Mouse (Mus musculus) heart, embryonic 13.5 days (tissue): ENCODE results near the gene A930033H14Rik. TPM values are rescaled to one million over a fixed set of nuclear protein-coding genes. Genes with fewer than 3 reads are reported as not detected.

ENCODE experiments used
- ATAC-seq: fragments of 200-750 bp; cut with Nextera tagmentation; 2 replicates; pipeline ENCODE4 v1.8.0; 2017; ENCODE audit warnings: moderate TSS enrichment; ENCODE audit not compliant: insufficient number of reproducible peaks, low FRiP score, low TSS enrichment; ENCODE audit errors: extremely low read depth
- H3K27ac ChIP-seq: fragments of 300-500 bp; sonication (generic); replicated peaks from 2 replicates; pipeline ENCODE4 v1.5.1; 2015; ENCODE audit warnings: moderate library complexity, mild to moderate bottlenecking, inconsistent platforms
- H3K27me3 ChIP-seq: fragments of 300-500 bp; sonication (generic); replicated peaks from 2 replicates; pipeline ENCODE4 v1.6.1; 2015; ENCODE audit warnings: mild to moderate bottlenecking, inconsistent platforms
- H3K36me3 ChIP-seq: fragments of 300-500 bp; sonication (generic); 2 replicates; pipeline ENCODE4 v1.6.1; 2015; ENCODE audit warnings: mild to moderate bottlenecking, inconsistent platforms
- H3K4me1 ChIP-seq: fragments of 300-500 bp; sonication (generic); 2 replicates; pipeline ENCODE4 v1.6.1; 2015; ENCODE audit warnings: inconsistent platforms
- H3K4me2 ChIP-seq: fragments of 300-500 bp; sonication (generic); 2 replicates; pipeline ENCODE4 v1.6.1; 2015; ENCODE audit warnings: inconsistent platforms, mild to moderate bottlenecking, moderate library complexity
- H3K4me3 ChIP-seq: fragments of 300-500 bp; sonication (generic); 2 replicates; pipeline ENCODE4 v1.5.1; 2015; ENCODE audit warnings: moderate library complexity, mild to moderate bottlenecking, inconsistent platforms
- H3K9ac ChIP-seq: fragments of 300-500 bp; sonication (generic); 2 replicates; pipeline ENCODE4 v1.6.1; 2015; ENCODE audit warnings: inconsistent platforms, mild to moderate bottlenecking, moderate library complexity
- H3K9me3 ChIP-seq: fragments of 300-500 bp; sonication (generic); 2 replicates; pipeline ENCODE4 v1.6.1; 2016; ENCODE audit warnings: inconsistent platforms
- WGBS: fragments of 180-500 bp; shearing (Covaris S2); methylation state at CpG from one replicate; pipeline ENCODE4 v1.1.7; 2015; ENCODE audit warnings: mixed read lengths; 5-methylcytosine and 5-hydroxymethylcytosine counted together
- polyA plus RNA-seq: library from polyadenylated mRNA; unstranded; fragments of >200 nt; fragmentation: Nextera tagmentation; extraction: Ambion mirVana; gene quantifications from 2 replicates; pipeline ENCODE4 v1.2.1, GENCODE M21; 2015

The A930033H14Rik gene
- polyA plus RNA-seq, 1 experiment from 2014 or later, result 1.6 TPM

GRCm38 (mm10) chr10:69187773-69188443, 25.0 kb downstream of the A930033H14Rik start:
- 70% methylated on average over 9 of the region's 9 CpGs for WGBS
- Histone ChIP-seq H3K4me3 (no peak overlapping the region), H3K4me2 (no peak overlapping the region), H3K27ac (no peak overlapping the region), H3K4me1 (peaks cover 8% of the 10 kb centered on the region), H3K9me3 (no peaks in the 10 kb centered on the region), H3K36me3 (no peaks in the 10 kb centered on the region), H3K9ac (no peak overlapping the region), H3K27me3 (no peaks in the 10 kb centered on the region)
- no peak for ATAC-seq

GRCm38 (mm10) chr10:69185894-69186893, 26.7 kb downstream of the A930033H14Rik start:
- no peaks in the 10 kb centered on the region for H3K36me3 ChIP-seq
- 26% methylated on average over 21 of the region's 21 CpGs for WGBS
- peak overlapping the region; percentile 64 for H3K4me2 ChIP-seq
- peaks cover 8% of the 10 kb centered on the region for H3K4me1 ChIP-seq
- no peaks in the 10 kb centered on the region for H3K9me3 ChIP-seq
- peak overlapping the region; percentile 45 for H3K4me3 ChIP-seq
- ATAC-seq, result no peak
- H3K9ac ChIP-seq, result peak overlapping the region; percentile 66
- no peaks in the 10 kb centered on the region for H3K27me3 ChIP-seq
- peak overlapping the region; percentile 64 for H3K27ac ChIP-seq

GRCm38 (mm10) chr10:69185431-69185830, 27.5 kb downstream of the A930033H14Rik start:
- H3K4me3 ChIP-seq, result 0 out of 2 replicates have a peak overlapping the region, but pooled peaks have one; percentile 45
- H3K36me3 ChIP-seq, result no peaks in the 10 kb centered on the region
- no peaks in the 10 kb centered on the region for H3K9me3 ChIP-seq
- no peaks in the 10 kb centered on the region for H3K27me3 ChIP-seq
- peak overlapping the region; percentile 64 for H3K4me2 ChIP-seq
- ATAC-seq, result no peak
- peaks cover 4% of the 10 kb centered on the region for H3K4me1 ChIP-seq
- WGBS, result 74% methylated on average over 4 of the region's 4 CpGs
- no peak overlapping the region for H3K9ac ChIP-seq
- peak overlapping the region; percentile 64 for H3K27ac ChIP-seq

DNA sequence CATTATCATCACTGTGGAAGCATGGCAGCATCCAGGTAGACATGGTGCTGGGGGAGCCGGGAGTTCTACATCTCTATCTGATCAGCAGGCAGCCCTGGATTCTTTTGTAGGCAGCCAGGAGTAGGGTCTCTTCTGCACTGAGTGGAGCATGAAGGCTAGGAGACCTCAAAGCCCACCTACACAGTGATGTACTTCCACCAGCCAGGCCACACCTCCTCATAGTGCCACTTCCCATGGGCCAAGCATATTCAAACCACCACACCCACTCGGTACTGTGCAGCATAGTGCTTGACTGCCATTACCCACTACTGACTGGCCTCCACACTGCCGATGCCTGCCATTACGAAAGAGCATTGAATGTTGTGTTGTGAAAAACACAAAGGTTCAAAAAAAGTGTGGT, 28.0 kb downstream of the A930033H14Rik start:
- Histone ChIP-seq H3K27ac (peak overlapping the region; percentile 64; the same call in 1 of the 2 replicates), H3K4me3 (no peak overlapping the region), H3K36me3 (no peaks in the 10 kb centered on the region), H3K4me2 (no peak overlapping the region), H3K9ac (no peak overlapping the region), H3K9me3 (no peaks in the 10 kb centered on the region), H3K4me1 (peaks cover 4% of the 10 kb centered on the region), H3K27me3 (no peaks in the 10 kb centered on the region)
- no peak for ATAC-seq
- WGBS, result 85% methylated on average over 4 of the region's 4 CpGs

DNA sequence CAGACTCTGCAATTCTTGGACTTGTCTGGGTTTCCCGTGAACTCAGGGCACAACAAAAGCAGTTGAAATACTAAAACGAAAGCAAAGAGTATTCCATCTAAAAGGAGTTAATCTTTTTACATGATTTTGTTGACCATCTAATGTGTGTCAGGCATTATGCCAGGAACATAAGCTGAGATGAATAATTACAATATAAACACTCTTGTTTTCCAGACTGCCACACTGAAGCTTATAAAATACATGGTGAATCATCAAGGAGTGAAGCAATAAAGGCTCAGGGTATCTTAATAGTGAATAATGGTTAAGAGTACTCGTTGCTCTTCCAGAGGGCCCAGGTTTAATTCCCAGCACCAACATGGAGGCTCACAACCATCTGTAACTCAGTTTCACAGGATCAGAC, 31.9 kb downstream of the A930033H14Rik start:
- no peaks in the 10 kb centered on the region for H3K36me3 ChIP-seq
- no peaks in the 10 kb centered on the region for H3K4me1 ChIP-seq
- H3K4me3 ChIP-seq, result no peak overlapping the region
- no peaks in the 10 kb centered on the region for H3K27me3 ChIP-seq
- H3K27ac ChIP-seq, result no peak overlapping the region
- 0 out of 2 replicates have a peak, but pooled peaks cover 5% of the 10 kb centered on the region for H3K9me3 ChIP-seq
- 68% methylated on average over 3 of the region's 3 CpGs for WGBS
- ATAC-seq, result no peak
- H3K9ac ChIP-seq, result no peak overlapping the region
- no peak overlapping the region for H3K4me2 ChIP-seq

GRCm38 (mm10) chr10:69179341-69179740, 33.6 kb downstream of the A930033H14Rik start:
- no peaks in the 10 kb centered on the region for H3K27me3 ChIP-seq
- WGBS, result 77% methylated on average over 1 of the region's 1 CpGs
- 0 out of 2 replicates have a peak, but pooled peaks cover 5% of the 10 kb centered on the region for H3K9me3 ChIP-seq
- ATAC-seq, result no peak
- H3K36me3 ChIP-seq, result no peaks in the 10 kb centered on the region
- H3K4me3 ChIP-seq, result no peak overlapping the region
- no peaks in the 10 kb centered on the region for H3K4me1 ChIP-seq
- no peak overlapping the region for H3K4me2 ChIP-seq
- H3K9ac ChIP-seq, result no peak overlapping the region
- H3K27ac ChIP-seq, result no peak overlapping the region

DNA sequence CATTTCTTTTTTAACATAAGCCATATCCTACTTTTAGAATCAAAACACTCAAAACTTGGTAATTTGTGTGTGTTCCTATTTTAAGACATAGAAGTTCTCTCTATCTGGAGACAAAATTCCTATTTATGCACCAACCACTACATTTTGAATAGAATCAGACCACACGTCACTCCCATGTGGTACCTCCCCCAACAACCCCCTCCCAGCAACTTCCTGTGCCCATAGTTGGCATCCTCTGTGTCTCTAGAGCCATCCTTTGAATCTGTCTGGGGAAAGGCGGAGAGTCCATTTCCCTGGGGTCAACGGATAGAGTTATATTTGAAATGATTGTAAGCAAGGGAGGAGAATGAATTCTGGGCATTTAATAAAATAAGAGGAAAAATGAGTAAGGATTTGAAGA, 36.8 kb downstream of the A930033H14Rik start:
- Histone ChIP-seq H3K36me3 (no peaks in the 10 kb centered on the region), H3K27me3 (no peaks in the 10 kb centered on the region), H3K9ac (no peak overlapping the region), H3K4me2 (no peak overlapping the region), H3K27ac (no peak overlapping the region), H3K4me3 (no peak overlapping the region), H3K9me3 (0 out of 2 replicates have a peak, but pooled peaks cover 5% of the 10 kb centered on the region), H3K4me1 (peaks cover 10% of the 10 kb centered on the region)
- 67% methylated on average over 3 of the region's 3 CpGs for WGBS
- ATAC-seq, result no peak

DNA sequence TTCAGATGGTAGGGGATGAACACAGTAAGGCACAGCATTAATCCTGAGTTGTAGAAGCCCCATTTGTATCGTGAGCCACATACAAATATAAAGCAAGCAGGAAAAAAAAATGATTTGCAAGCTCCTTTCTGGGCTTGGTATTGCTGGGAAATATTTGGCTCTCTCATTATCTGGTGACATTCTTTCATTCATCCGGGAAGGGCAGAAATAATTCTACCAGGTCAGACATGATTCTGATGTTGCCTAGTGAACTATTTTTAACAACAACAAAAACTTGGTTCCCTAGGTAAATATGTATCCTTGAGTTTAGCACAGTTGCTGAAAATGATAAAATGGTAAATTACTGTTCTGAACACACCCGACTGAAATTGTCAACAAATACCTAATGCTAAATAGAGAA, 40.5 kb downstream of the A930033H14Rik start:
- ATAC-seq, result no peak
- 44% methylated on average over 3 of the region's 3 CpGs for WGBS
- H3K27ac ChIP-seq, result no peak overlapping the region
- H3K4me3 ChIP-seq, result no peak overlapping the region
- no peak overlapping the region for H3K4me2 ChIP-seq
- H3K36me3 ChIP-seq, result no peaks in the 10 kb centered on the region
- H3K9ac ChIP-seq, result no peak overlapping the region
- H3K9me3 ChIP-seq, result no peaks in the 10 kb centered on the region
- H3K4me1 ChIP-seq, result peaks cover 15% of the 10 kb centered on the region
- H3K27me3 ChIP-seq, result no peaks in the 10 kb centered on the region

DNA sequence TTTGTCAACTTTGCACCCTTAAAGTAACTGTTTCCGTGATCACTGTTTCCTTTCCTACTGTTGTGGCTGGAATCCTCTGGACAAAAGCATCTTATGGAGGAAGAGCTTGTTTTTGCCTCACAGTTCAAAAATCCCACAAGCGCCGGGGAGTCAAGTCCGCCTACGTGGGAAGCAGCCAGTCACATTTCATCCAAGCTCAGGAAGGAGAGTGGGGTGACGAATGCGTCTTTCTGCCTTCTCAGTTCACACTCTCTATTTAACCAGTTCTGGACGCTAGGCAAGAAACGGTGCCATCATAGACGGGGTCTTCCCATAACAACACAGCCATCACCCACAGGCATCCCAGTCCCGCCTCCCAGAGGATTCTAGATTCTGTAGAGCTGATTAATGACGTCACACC, 46.4 kb downstream of the A930033H14Rik start:
- no peak overlapping the region for H3K4me2 ChIP-seq
- 75% methylated on average over 12 of the region's 12 CpGs for whole genome bisulfite sequencing
- H3K27me3 ChIP-seq, result no peaks in the 10 kb centered on the region
- ATAC-seq, result no peak
- H3K4me3 ChIP-seq, result no peak overlapping the region
- H3K9ac ChIP-seq, result no peak overlapping the region
- no peaks in the 10 kb centered on the region; the same call in 1 of the 2 replicates for H3K9me3 ChIP-seq
- peaks cover 6% of the 10 kb centered on the region; the same call in 1 of the 2 replicates for H3K4me1 ChIP-seq
- H3K27ac ChIP-seq, result no peak overlapping the region
- H3K36me3 ChIP-seq, result no peaks in the 10 kb centered on the region

DNA sequence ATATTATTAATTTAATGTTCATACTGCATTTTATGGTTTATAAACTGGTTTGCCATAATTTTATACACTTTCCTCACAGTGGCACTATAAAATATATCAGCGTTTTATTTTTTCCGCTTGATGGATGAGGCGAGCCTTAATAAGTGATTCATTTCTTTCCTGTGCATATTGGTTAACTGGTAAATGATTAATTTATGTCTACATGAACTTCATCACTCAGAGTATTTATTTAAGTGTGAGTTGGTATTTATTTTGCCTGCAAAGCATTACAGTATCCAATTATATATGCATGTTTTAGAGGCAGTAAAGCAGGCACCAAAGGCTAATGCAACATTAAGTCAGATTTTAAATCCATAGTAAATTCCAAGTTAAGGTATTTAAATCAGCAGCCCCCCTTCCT, 47.1 kb downstream of the A930033H14Rik start:
- no peak for ATAC-seq
- H3K9me3 ChIP-seq, result no peaks in the 10 kb centered on the region; the same call in 1 of the 2 replicates
- no peaks in the 10 kb centered on the region for H3K27me3 ChIP-seq
- peaks cover 6% of the 10 kb centered on the region; the same call in 1 of the 2 replicates for H3K4me1 ChIP-seq
- H3K27ac ChIP-seq, result no peak overlapping the region
- 84% methylated on average over 3 of the region's 3 CpGs for WGBS
- no peaks in the 10 kb centered on the region for H3K36me3 ChIP-seq
- H3K9ac ChIP-seq, result no peak overlapping the region
- no peak overlapping the region for H3K4me3 ChIP-seq
- no peak overlapping the region for H3K4me2 ChIP-seq

DNA sequence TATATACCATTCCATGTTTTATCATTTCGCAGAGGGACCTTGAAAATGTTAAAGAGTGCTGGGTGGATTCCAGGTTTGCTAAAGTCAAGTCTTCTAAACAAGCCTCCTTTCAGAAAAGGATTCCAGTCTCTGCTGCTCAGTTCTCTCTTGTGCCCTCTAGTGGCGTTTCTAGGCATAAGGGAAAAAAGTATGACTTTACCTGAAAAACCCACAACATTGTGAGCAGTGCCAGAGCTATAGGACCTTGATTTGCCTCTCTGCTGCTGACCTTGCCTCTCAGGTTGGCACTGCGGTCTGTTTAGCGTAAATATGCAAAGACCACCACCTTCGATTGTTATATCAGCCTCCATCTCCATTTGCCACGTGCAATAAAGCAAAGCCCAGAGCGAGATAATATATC, 47.8 kb downstream of the A930033H14Rik start:
- Histone ChIP-seq H3K9ac (no peak overlapping the region), H3K4me2 (no peak overlapping the region), H3K4me1 (peaks cover 6% of the 10 kb centered on the region; the same call in 1 of the 2 replicates), H3K4me3 (no peak overlapping the region), H3K27ac (no peak overlapping the region), H3K27me3 (no peaks in the 10 kb centered on the region), H3K36me3 (no peaks in the 10 kb centered on the region), H3K9me3 (no peaks in the 10 kb centered on the region; the same call in 1 of the 2 replicates)
- 55% methylated on average over 7 of the region's 7 CpGs for WGBS
- no peak for ATAC-seq
